Mouse (Mus musculus): ENCODE data around the gene Col8a1. TPM values are rescaled to one million over a fixed set of nuclear protein-coding genes. Genes with fewer than 3 reads are reported as not detected.

Gene Col8a1
- polyA plus RNA-seq, 1 experiment from 2014 or later: 7.2 TPM

- Histone ChIP-seq H3K27me3 (replicated peaks; ENCODE audit: control insufficient read depth, insufficient read depth, low read length) (no peaks in the 10 kb centered on the region), H3K4me2 (ENCODE audit: low read length) (no peak overlapping the region), H3K4me3 (ENCODE audit: low read length) (no peak overlapping the region), H3K9ac (ENCODE audit: low read depth, low read length) (no peak overlapping the region), H3K4me1 (ENCODE audit: control insufficient read depth, insufficient read depth, low read depth, low read length) (no peaks in the 10 kb centered on the region), H3K27ac (ENCODE audit: low read depth, low read length) (no peak overlapping the region), H3K36me3 (ENCODE audit: control insufficient read depth, insufficient read depth, low read length) (no peaks in the 10 kb centered on the region), H3K9me3 (ENCODE audit: control insufficient read depth, low read length) (no peaks in the 10 kb centered on the region)
- 73% methylated on average over 7 of the region's 7 CpGs for WGBS
- no peak for ATAC-seq
Observed at GRCm38 (mm10) chr16:57580041-57580440, 174.5 kb downstream of the Col8a1 start.

GRCm38 (mm10) chr16:57577519-57577918 lies 177.0 kb downstream of the Col8a1 start:
- no peaks in the 10 kb centered on the region for H3K27me3 ChIP-seq (replicated peaks; ENCODE audit: control insufficient read depth, insufficient read depth, low read length)
- no peak overlapping the region for H3K9ac ChIP-seq (ENCODE audit: low read depth, low read length)
- no peaks in the 10 kb centered on the region for H3K4me1 ChIP-seq (ENCODE audit: control insufficient read depth, insufficient read depth, low read depth, low read length)
- H3K9me3 ChIP-seq (ENCODE audit: control insufficient read depth, low read length): no peaks in the 10 kb centered on the region
- H3K36me3 ChIP-seq (ENCODE audit: control insufficient read depth, insufficient read depth, low read length): no peaks in the 10 kb centered on the region
- WGBS: 94% methylated on average over 1 of the region's 1 CpGs
- H3K4me2 ChIP-seq (ENCODE audit: low read length): no peak overlapping the region
- H3K27ac ChIP-seq (ENCODE audit: low read depth, low read length): no peak overlapping the region
- no peak for ATAC-seq
- no peak overlapping the region for H3K4me3 ChIP-seq (ENCODE audit: low read length)

DNA sequence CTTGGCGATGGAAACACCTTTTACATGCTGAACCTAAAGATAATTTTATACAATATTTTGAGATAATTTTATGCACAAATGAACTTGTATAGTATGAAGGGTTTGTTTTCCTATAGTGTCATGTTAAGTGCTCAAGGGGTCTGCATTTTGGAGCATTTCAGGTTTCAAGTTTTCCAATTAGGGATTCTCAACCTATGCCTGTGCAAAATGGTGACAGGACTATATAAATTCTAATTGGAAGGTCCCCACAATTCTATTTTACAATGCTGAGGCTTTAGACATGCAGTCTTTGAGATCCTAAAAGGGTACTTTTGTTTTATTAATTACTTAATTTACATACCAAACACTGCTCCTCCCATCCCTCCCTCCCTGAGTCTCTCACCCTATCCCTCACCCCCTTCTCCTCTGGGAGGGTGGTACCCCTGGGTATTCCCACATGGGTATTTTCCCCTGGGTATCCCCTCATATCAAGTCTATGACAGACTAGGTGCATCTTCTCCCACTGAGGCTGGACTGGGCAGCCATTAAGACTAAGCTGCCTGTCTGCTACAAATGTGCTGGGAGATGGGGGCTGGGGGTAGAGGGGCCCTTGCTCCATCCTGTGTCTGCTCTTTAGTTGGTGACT lies 178.7 kb downstream of the Col8a1 start:
- Histone ChIP-seq H3K9ac (ENCODE audit: low read depth, low read length) (no peak overlapping the region), H3K9me3 (ENCODE audit: control insufficient read depth, low read length) (no peaks in the 10 kb centered on the region), H3K4me3 (ENCODE audit: low read length) (no peak overlapping the region), H3K4me2 (ENCODE audit: low read length) (no peak overlapping the region), H3K27ac (ENCODE audit: low read depth, low read length) (no peak overlapping the region), H3K36me3 (ENCODE audit: control insufficient read depth, insufficient read depth, low read length) (no peaks in the 10 kb centered on the region), H3K27me3 (replicated peaks; ENCODE audit: control insufficient read depth, insufficient read depth, low read length) (no peaks in the 10 kb centered on the region), H3K4me1 (ENCODE audit: control insufficient read depth, insufficient read depth, low read depth, low read length) (no peaks in the 10 kb centered on the region)
- 97% methylated on average over 1 of the region's 1 CpGs for WGBS
- ATAC-seq: no peak

Other genes starting within 250 kb of the Col8a1 start
- 36.0 and 38.4 TPM in 2 replicates for gene Cmss1, start 147.9 kb downstream of the Col8a1 start, polyA plus RNA-seq (2015; fragmentation: Nextera tagmentation; extraction: Ambion mirVana)